ENCODE assay signal across 18 mouse cellular contexts in the genomic region with DNA sequence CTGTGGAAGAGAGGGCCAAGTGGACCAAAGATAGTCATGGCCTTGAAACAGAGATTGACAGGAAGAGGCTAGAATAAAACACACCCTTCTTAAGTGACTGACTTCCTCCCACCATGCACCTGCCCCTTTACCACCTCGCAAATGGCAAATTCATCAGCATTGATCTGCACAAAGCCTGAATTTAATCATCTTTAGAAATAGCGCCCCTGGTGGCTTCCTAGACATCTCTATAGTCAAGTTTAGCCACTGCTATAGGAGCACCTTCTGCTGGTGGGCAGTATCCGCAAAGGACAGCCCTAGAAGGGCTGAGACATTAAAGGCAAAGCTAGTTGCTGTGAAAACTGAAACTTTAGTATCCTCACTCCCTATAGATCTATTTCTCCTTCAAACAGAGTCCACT.
A peak's percentile ranks its signal among the peaks of the same experiment; 100 is the strongest.
DNase-seq lines count a peak whose midpoint lies in the region; ATAC-seq and TF ChIP-seq lines count a peak whose summit lies in the region.
"Had no signal": no experiment of that assay in that cellular context is flagged by ENCODE, and none has a peak within 500 bp of the region (broad histone marks: within the 10 kb centered on the region; RNA-seq: fewer than 3 reads in every experiment).

No protein-coding gene starts in this region.

- WGBS in heart, adult 2 months = 48% methylated on average over 3 of the region's 3 CpGs
- WGBS in limb, embryonic 11.5 days = 45% methylated on average over 3 of the region's 3 CpGs
- 43% methylated on average over 3 of the region's 3 CpGs for WGBS in limb, embryonic 10.5 days

- no peak overlapping the region for H3K27ac ChIP-seq in heart, adult 2 months
- H3K27ac ChIP-seq in limb, embryonic 11.5 days (replicated peaks; ENCODE audit: low read depth, low read length) = no peak overlapping the region
- H3K27ac ChIP-seq in limb, embryonic 10.5 days = no peak overlapping the region
- H3K27ac ChIP-seq: intestine, embryonic 15.5 days; limb, embryonic 12.5 days; neural tube, embryonic 13.5 days had no signal

- no peak overlapping the region for H3K4me2 ChIP-seq in limb, embryonic 11.5 days (ENCODE audit: low read depth, severe bottlenecking)
- H3K4me2 ChIP-seq: intestine, embryonic 15.5 days; limb, embryonic 12.5 days; midbrain, embryonic 11.5 days; neural tube, embryonic 13.5 days had no signal

- H3K27me3 ChIP-seq in heart, adult 2 months (ENCODE audit: control insufficient read depth, insufficient read depth, low read length) = no peaks in the 10 kb centered on the region
- H3K27me3 ChIP-seq in limb, embryonic 11.5 days (ENCODE audit: control insufficient read depth, insufficient read depth, low read length) = no peaks in the 10 kb centered on the region
- no peaks in the 10 kb centered on the region for H3K27me3 ChIP-seq in limb, embryonic 10.5 days (ENCODE audit: low read depth, poor library complexity, severe bottlenecking)
- H3K27me3 ChIP-seq: intestine, embryonic 15.5 days; neural tube, embryonic 13.5 days had no signal

- no peaks in the 10 kb centered on the region for H3K4me1 ChIP-seq in heart, adult 2 months (ENCODE audit: control insufficient read depth, insufficient read depth, low read length)
- no peaks in the 10 kb centered on the region for H3K4me1 ChIP-seq in limb, embryonic 11.5 days (ENCODE audit: control insufficient read depth, insufficient read depth, low read length)
- no peaks in the 10 kb centered on the region for H3K4me1 ChIP-seq in limb, embryonic 10.5 days
- H3K4me1 ChIP-seq: intestine, embryonic 15.5 days; limb, embryonic 12.5 days; neural tube, embryonic 13.5 days had no signal

- no peak overlapping the region for H3K9ac ChIP-seq in heart, adult 2 months (ENCODE audit: low read depth, low read length)
- no peak overlapping the region for H3K9ac ChIP-seq in limb, embryonic 11.5 days (ENCODE audit: low read length)
- H3K9ac ChIP-seq: forebrain, postnatal 0 days; intestine, embryonic 15.5 days; limb, embryonic 12.5 days; neural tube, embryonic 13.5 days had no signal

- no peak for TF ChIP-seq EP300 in heart, adult 2 months (IDR thresholded peaks at IDR 0.05; ENCODE audit: insufficient read depth, low read depth, low read length)

- no peak for ATAC-seq in limb, embryonic 11.5 days (ENCODE audit: insufficient number of reproducible peaks, low FRiP score, low TSS enrichment, low read depth)
- ATAC-seq: forebrain, postnatal 0 days; intestine, embryonic 15.5 days had no signal

- no peaks in the 10 kb centered on the region for H3K79me2 ChIP-seq in heart, adult 2 months (replicated peaks; ENCODE audit: control insufficient read depth, insufficient read depth, low read length)

- H3K9me3 ChIP-seq in limb, embryonic 11.5 days (ENCODE audit: control insufficient read depth, low read length) = no peaks in the 10 kb centered on the region
- no peaks in the 10 kb centered on the region for H3K9me3 ChIP-seq in limb, embryonic 10.5 days (replicated peaks)
- H3K9me3 ChIP-seq: intestine, embryonic 15.5 days; limb, embryonic 12.5 days; neural tube, embryonic 13.5 days had no signal

- DNase-seq in heart, adult 2 months = no peak
- no peak for DNase-seq in heart, postnatal 14 days
- DNase-seq in limb, embryonic 11.5 days (ENCODE audit: low spot score) = peak; percentile 30
- no peak for DNase-seq in limb, embryonic 10.5 days (ENCODE audit: low spot score)
- DNase-seq in ES-CJ7 (ENCODE audit: low read depth, low spot score) = peak; percentile 55
- peak; percentile 5 for DNase-seq in WW6 (ENCODE audit: low read depth, low spot score)
- no peak for DNase-seq in neural tube, embryonic 10.5 days (ENCODE audit: extremely low spot score, low spot score)
- no peak for DNase-seq in cerebellum, adult 9-11 months
- DNase-seq: cerebellum, postnatal 36 days; forebrain, postnatal 0 days; lung, adult 18-20 months; right cerebral cortex, adult 18-20 months; thymus, adult 18-20 months had no signal

- peak; percentile 37 for TF ChIP-seq CTCF in heart, adult 2 months (IDR thresholded peaks at IDR 0.05)

- no peak overlapping the region for H3K4me3 ChIP-seq in heart, adult 2 months
- no peak overlapping the region for H3K4me3 ChIP-seq in limb, embryonic 11.5 days (ENCODE audit: low read depth, low read length)
- no peak overlapping the region for H3K4me3 ChIP-seq in limb, embryonic 10.5 days
- H3K4me3 ChIP-seq: erythroblast, embryonic 14.5 days; intestine, embryonic 15.5 days; limb, embryonic 12.5 days; neural tube, embryonic 13.5 days had no signal

- H3K36me3 ChIP-seq in heart, adult 2 months (ENCODE audit: control insufficient read depth, insufficient read depth, low read length) = no peaks in the 10 kb centered on the region
- H3K36me3 ChIP-seq in limb, embryonic 11.5 days (ENCODE audit: control insufficient read depth, insufficient read depth, low read length) = no peaks in the 10 kb centered on the region
- no peaks in the 10 kb centered on the region for H3K36me3 ChIP-seq in limb, embryonic 10.5 days
- H3K36me3 ChIP-seq: intestine, embryonic 15.5 days; limb, embryonic 12.5 days; neural tube, embryonic 13.5 days had no signal

- intact Hi-C loops in heart, adult 2 months (cut with DNase I) = loop anchor here (10.0 kb wide), 1 partner anchor 690 kb away; no protein-coding TSS in a partner anchor
- intact Hi-C loops in heart, postnatal 14 days (cut with DNase I) = no loop called here

- TF ChIP-seq POLR2A in heart, adult 2 months (IDR thresholded peaks at IDR 0.05; ENCODE audit: insufficient read depth, low read depth, low read length) = no peak

Comparison
In these comparisons a context has a peak if more than half of its experiments do, and no peak if none do; other contexts are left out.
1. DNase-seq: peak in limb, embryonic 11.5 days (single experiment), ES-CJ7 (single experiment) and WW6 (single experiment); none in heart, adult 2 months (0 of 2), heart, postnatal 14 days (0 of 2), limb, embryonic 10.5 days (single experiment), neural tube, embryonic 10.5 days (single experiment) and cerebellum, adult 9-11 months (single experiment).